Mouse (Mus musculus) CH12.LX (cell line): ENCODE data around the gene Zfp760. TPM values are rescaled to one million over a fixed set of nuclear protein-coding genes. Genes with fewer than 3 reads are reported as not detected.

Source experiments
- DNase-seq: peaks from one replicate; pipeline ENCODE4 v3.0.0-alpha.2; 2013; ENCODE audit errors: extremely low read depth
- H3K27ac ChIP-seq: 2 replicates; pipeline ENCODE4 v1.5.1; 2012; ENCODE audit warnings: low read depth, mild to moderate bottlenecking, control low read depth, moderate library complexity; ENCODE audit not compliant: insufficient read depth
- H3K27me3 ChIP-seq: replicated peaks from 2 replicates; pipeline ENCODE3; 2012; ENCODE audit warnings: inconsistent platforms
- H3K36me3 ChIP-seq, 2 experiments: replicated peaks in 1 of 2; 2 replicates each; pipeline versions ENCODE3 to v1.6.1; 2012; ENCODE audit warnings: inconsistent platforms in 1 of 2, low read length in 1 of 2, mild to moderate bottlenecking in 1 of 2, mixed read lengths in 1 of 2, moderate library complexity in 1 of 2; ENCODE audit not compliant: control insufficient read depth in 1 of 2, insufficient read depth in 1 of 2
- H3K4me1 ChIP-seq, 2 experiments: 2 replicates each; pipeline ENCODE4 v1.6.1; 2012; ENCODE audit warnings: inconsistent platforms in 1 of 2, moderate library complexity in 1 of 2; ENCODE audit not compliant: insufficient read depth in 2 of 2, control insufficient read depth in 1 of 2
- H3K4me2 ChIP-seq: 2 replicates; pipeline ENCODE4 v1.6.1; 2012; ENCODE audit warnings: low read depth, mild to moderate bottlenecking, control low read depth; ENCODE audit not compliant: poor library complexity, insufficient read depth, severe bottlenecking
- H3K4me3 ChIP-seq, 3 experiments: fragments of 150-350 bp in 1 of 3; sonication (generic) in 1 of 3; replicated peaks in 1 of 3; 2 replicates each; pipeline versions ENCODE3 to v1.5.1; 2011 to 2012; ENCODE audit warnings: low read depth in 2 of 3, low read length in 2 of 3, mild to moderate bottlenecking in 2 of 3, moderate library complexity in 2 of 3, control low read depth in 1 of 3, improper control_type of control experiment in 1 of 3, inconsistent platforms in 1 of 3, mixed read lengths in 1 of 3; ENCODE audit not compliant: poor library complexity in 1 of 3
- H3K79me2 ChIP-seq: replicated peaks from 2 replicates; pipeline ENCODE4 v1.6.1; 2012; ENCODE audit warnings: mild to moderate bottlenecking, moderate library complexity; ENCODE audit not compliant: control insufficient read depth, poor library complexity, insufficient read depth, severe bottlenecking; ENCODE audit errors: extremely low read depth
- H3K9ac ChIP-seq: 2 replicates; pipeline ENCODE4 v1.6.1; 2012; ENCODE audit warnings: low read depth, mild to moderate bottlenecking, control low read depth, moderate library complexity; ENCODE audit not compliant: insufficient read depth
- H3K9me3 ChIP-seq: replicated peaks from 2 replicates; pipeline ENCODE3; 2012; ENCODE audit warnings: low read length, inconsistent platforms, mixed read lengths
- BHLHE40 ChIP-seq: IDR thresholded peaks from 2 replicates; pipeline ENCODE4 v1.6.1; 2011; ENCODE audit warnings: mild to moderate bottlenecking, low read depth, low read length, improper control_type of control experiment
- CHD2 ChIP-seq: IDR thresholded peaks from 2 replicates; pipeline ENCODE4 v1.6.1; 2011; ENCODE audit warnings: low read length, improper control_type of control experiment
- CTCF ChIP-seq, 2 experiments: IDR thresholded peaks in 1 of 2; conservative IDR thresholded peaks in 1 of 2; 2 replicates each; pipeline ENCODE4 v1.5.1; 2011 to 2012; ENCODE audit warnings: low read depth in 2 of 2, low read length in 2 of 2, improper control_type of control experiment in 1 of 2, inconsistent platforms in 1 of 2, mild to moderate bottlenecking in 1 of 2, moderate library complexity in 1 of 2
- E2F4 ChIP-seq: IDR thresholded peaks from 2 replicates; pipeline ENCODE4 v1.6.1; 2011; ENCODE audit warnings: low read depth, low read length, improper control_type of control experiment; ENCODE audit not compliant: insufficient replicate concordance
- ELF1 ChIP-seq: IDR thresholded peaks from 2 replicates; pipeline ENCODE4 v1.6.1; 2014; ENCODE audit warnings: low read depth, mild to moderate bottlenecking, inconsistent platforms, low read length, improper control_type of control experiment
- ETS1 ChIP-seq: conservative IDR thresholded peaks from 2 replicates; pipeline ENCODE4 v1.6.1; 2012; ENCODE audit warnings: low read depth, mild to moderate bottlenecking, inconsistent platforms, low read length, improper control_type of control experiment, moderate library complexity
- GABPA ChIP-seq: IDR thresholded peaks from 2 replicates; pipeline ENCODE4 v1.6.1; 2012; ENCODE audit warnings: low read depth, low read length, improper control_type of control experiment, inconsistent platforms; ENCODE audit not compliant: insufficient replicate concordance
- HCFC1 ChIP-seq: IDR thresholded peaks from 2 replicates; pipeline ENCODE4 v1.6.1; 2012; ENCODE audit warnings: low read depth, mild to moderate bottlenecking, inconsistent platforms, low read length, improper control_type of control experiment
- IRF4 ChIP-seq: IDR thresholded peaks from 2 replicates; pipeline ENCODE4 v1.6.1; 2014; ENCODE audit warnings: low read depth, mild to moderate bottlenecking, inconsistent platforms, low read length, improper control_type of control experiment
- JUN ChIP-seq: IDR thresholded peaks from 2 replicates; pipeline ENCODE4 v1.6.1; 2011; ENCODE audit warnings: low read depth, mild to moderate bottlenecking, low read length, improper control_type of control experiment, moderate library complexity; ENCODE audit not compliant: insufficient read depth
- JUND ChIP-seq: conservative IDR thresholded peaks from 2 replicates; pipeline ENCODE4 v1.6.1; 2011; ENCODE audit warnings: low read depth, low read length, improper control_type of control experiment
- KAT2A ChIP-seq: IDR thresholded peaks from 2 replicates; pipeline ENCODE4 v1.6.1; 2012; ENCODE audit warnings: low read length, improper control_type of control experiment, inconsistent platforms; ENCODE audit not compliant: insufficient replicate concordance
- MAFK ChIP-seq: IDR thresholded peaks from 2 replicates; pipeline ENCODE4 v1.6.1; 2011; ENCODE audit warnings: low read length, improper control_type of control experiment; ENCODE audit not compliant: insufficient replicate concordance
- MAX ChIP-seq: IDR thresholded peaks from 2 replicates; pipeline ENCODE4 v1.6.1; 2011; ENCODE audit warnings: low read length, improper control_type of control experiment
- MEF2A ChIP-seq: IDR thresholded peaks from 2 replicates; pipeline ENCODE4 v1.6.1; 2014; ENCODE audit warnings: low read depth, mild to moderate bottlenecking, inconsistent platforms, low read length, improper control_type of control experiment, borderline replicate concordance
- MXI1 ChIP-seq: IDR thresholded peaks from 2 replicates; pipeline ENCODE4 v1.6.1; 2011; ENCODE audit warnings: mild to moderate bottlenecking, low read depth, low read length, improper control_type of control experiment
- MYC ChIP-seq: IDR thresholded peaks from 2 replicates; pipeline ENCODE4 v1.6.1; 2011; ENCODE audit warnings: low read depth, mild to moderate bottlenecking, improper control_type of control experiment, low read length
- NELFE ChIP-seq: IDR thresholded peaks from 2 replicates; pipeline ENCODE4 v1.6.1; 2011; ENCODE audit warnings: low read depth, low read length, improper control_type of control experiment
- PAX5 ChIP-seq: IDR thresholded peaks from 2 replicates; pipeline ENCODE4 v1.6.1; 2012; ENCODE audit warnings: low read length, inconsistent platforms, mixed read lengths
- POLR2A ChIP-seq: IDR thresholded peaks from 2 replicates; pipeline ENCODE4 v1.6.1; 2011; ENCODE audit warnings: low read depth, mild to moderate bottlenecking, improper control_type of control experiment, low read length
- POLR2AphosphoS2 ChIP-seq: IDR thresholded peaks from 2 replicates; pipeline ENCODE4 v1.6.1; 2011; ENCODE audit warnings: low read depth, low read length, improper control_type of control experiment
- RAD21 ChIP-seq: IDR thresholded peaks from 2 replicates; pipeline ENCODE4 v1.6.1; 2011; ENCODE audit warnings: low read depth, mild to moderate bottlenecking, low read length, improper control_type of control experiment, moderate library complexity
- RCOR1 ChIP-seq: conservative IDR thresholded peaks from 2 replicates; pipeline ENCODE4 v1.6.1; 2012; ENCODE audit warnings: low read depth, mild to moderate bottlenecking, inconsistent platforms, low read length, improper control_type of control experiment
- SIN3A ChIP-seq: IDR thresholded peaks from 2 replicates; pipeline ENCODE4 v1.6.1; 2012; ENCODE audit warnings: low read length, improper control_type of control experiment, inconsistent platforms
- SMC3 ChIP-seq: IDR thresholded peaks from 2 replicates; pipeline ENCODE4 v1.6.1; 2011; ENCODE audit warnings: low read depth, low read length, improper control_type of control experiment
- TBP ChIP-seq: conservative IDR thresholded peaks from 2 replicates; pipeline ENCODE4 v1.6.1; 2011; ENCODE audit warnings: low read depth, low read length, improper control_type of control experiment
- TCF12 ChIP-seq: IDR thresholded peaks from 2 replicates; pipeline ENCODE4 v1.6.1; 2014; ENCODE audit warnings: low read depth, mild to moderate bottlenecking, inconsistent platforms, low read length, improper control_type of control experiment
- UBTF ChIP-seq: IDR thresholded peaks from 2 replicates; pipeline ENCODE4 v1.6.1; 2012; ENCODE audit warnings: low read depth, mild to moderate bottlenecking, inconsistent platforms, low read length, improper control_type of control experiment, moderate library complexity
- USF1 ChIP-seq: IDR thresholded peaks from 2 replicates; pipeline ENCODE4 v1.6.1; 2014; ENCODE audit warnings: low read depth, mild to moderate bottlenecking, inconsistent platforms, low read length, improper control_type of control experiment
- ZC3H11A ChIP-seq: IDR thresholded peaks from 2 replicates; pipeline ENCODE4 v1.6.1; 2012; ENCODE audit warnings: low read depth, mild to moderate bottlenecking, inconsistent platforms, low read length, improper control_type of control experiment
- ZKSCAN1 ChIP-seq: IDR thresholded peaks from 2 replicates; pipeline ENCODE4 v1.6.1; 2012; ENCODE audit warnings: low read depth, inconsistent platforms, low read length, improper control_type of control experiment, borderline replicate concordance
- ZMIZ1 ChIP-seq: IDR thresholded peaks from 2 replicates; pipeline ENCODE4 v1.6.1; 2012; ENCODE audit warnings: low read depth, mild to moderate bottlenecking, inconsistent platforms, low read length, improper control_type of control experiment
- ZNF384 ChIP-seq: IDR thresholded peaks from 2 replicates; pipeline ENCODE4 v1.6.1; 2012; ENCODE audit warnings: low read depth, low read length, improper control_type of control experiment, inconsistent platforms
- dilution Hi-C: fragments of 300-500 bp; cut with MboI; formaldehyde crosslinking; loops from 2 replicates; pipeline ENCODE4 v1.14.3; 2020; ENCODE audit warnings: low sequenced_read_pairs; ENCODE audit not compliant: extremely low pct_unique_long_range_greater_than_20kb, extremely low pct_ligation_motif_present
- in situ Hi-C: fragments of 300-500 bp; cut with MboI; formaldehyde crosslinking; loops from 3 replicates; pipeline ENCODE4 v1.14.3; 2019; ENCODE audit warnings: low sequenced_read_pairs, low pct_ligation_motif_present, low pct_unique_long_range_greater_than_20kb, mixed read lengths
- polyA plus RNA-seq: library from polyadenylated mRNA; unstranded; fragments of >175 nt; gene quantifications from 2 replicates; pipeline ENCODE4 v1.2.1, GENCODE M21; 2012; ENCODE audit warnings: low read depth; ENCODE audit not compliant: insufficient read length
- total RNA-seq, 2 experiments: library from RNA; depleted of rRNA; stranded (reverse); fragments of 300-350 nt in 1 of 2; fragments of >200 nt in 1 of 2; gene quantifications; 2 replicates each; pipeline ENCODE4 v1.2.3; 2012 to 2014

Zfp760 gene
- total and polyA plus RNA-seq, 3 experiments = 1.2 to 3.5 (median 1.4) TPM

DNA sequence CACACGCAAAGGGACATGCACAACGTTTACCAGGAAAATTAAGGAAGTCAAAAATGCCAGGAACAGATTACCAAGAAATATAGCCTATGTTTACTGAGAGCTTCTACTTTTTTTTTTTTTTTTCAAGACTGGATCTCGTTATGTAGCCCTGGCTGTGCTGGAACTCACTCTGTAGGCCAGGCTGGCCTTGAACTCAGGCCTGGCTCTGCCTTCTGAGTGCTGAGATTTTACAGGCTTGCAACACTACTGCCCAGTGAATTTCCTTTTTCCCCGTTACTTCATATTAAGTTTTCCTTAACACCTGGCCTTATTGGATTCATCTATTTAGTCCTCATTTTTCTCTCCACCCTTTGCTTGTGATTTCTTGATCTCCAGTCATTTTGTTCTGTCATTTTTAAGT is 25.5 kb downstream of the Zfp760 start:
- in situ Hi-C loops = no loop called here
- Histone ChIP-seq H3K9me3 (no peaks in the 10 kb centered on the region), H3K9ac (peak overlapping the region; percentile 84)

DNA sequence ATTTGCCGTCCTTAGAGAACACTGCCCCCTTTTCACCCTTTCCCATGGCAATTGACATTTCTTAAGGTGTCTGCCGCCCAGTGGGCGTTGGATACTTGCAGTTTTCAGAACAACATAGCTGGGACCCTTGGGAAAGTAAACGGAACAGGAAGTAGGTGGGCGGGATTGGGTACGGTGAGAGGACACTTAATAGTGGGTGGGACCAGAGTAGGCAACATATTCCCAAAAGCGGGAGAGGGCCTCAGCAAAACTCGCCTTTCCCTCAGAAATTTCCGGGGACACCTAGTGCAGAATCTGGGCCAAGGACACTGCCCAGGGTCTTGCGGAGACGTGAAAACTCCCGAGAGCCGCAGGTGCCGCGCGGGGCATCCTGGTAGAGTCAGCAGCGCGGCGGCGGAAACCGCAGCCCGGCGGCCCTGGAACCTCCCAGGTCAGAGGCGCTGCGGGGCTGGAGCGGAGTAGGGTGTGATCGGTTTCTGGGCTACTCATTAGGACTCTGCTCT is 26.0 kb downstream of the Zfp760 start:
- Histone ChIP-seq H3K36me3 (peaks cover 3 to 8% of the 10 kb centered on the region in 2 experiments), H3K27ac (no peak overlapping the region; the same call in 1 of the 2 replicates), H3K4me3 (peak overlapping the region; percentile 58 to 90 (median 73)), H3K4me1 (peaks cover 0 to 13% of the 10 kb centered on the region in 2 experiments; a peak in 3 of 4 replicates), H3K27me3 (no peaks in the 10 kb centered on the region), H3K4me2 (peak overlapping the region; percentile 69), H3K9me3 (no peaks in the 10 kb centered on the region), H3K9ac (peak overlapping the region; percentile 84), H3K79me2 (no peaks in the 10 kb centered on the region)
- in situ Hi-C loops = no loop called here
- DNase-seq = peak; percentile 89
- dilution Hi-C loops = no loop called here
- TF ChIP-seq RCOR1 (no peak), PAX5 (no peak), RAD21 (no peak), MYC (no peak), CHD2 (0 out of 2 replicates have a peak, but pooled peaks have one; percentile 9), POLR2A (peak; percentile 77), TCF12 (peak; percentile 44), E2F4 (no peak), ZMIZ1 (no peak; the same call in 1 of the 2 replicates), POLR2AphosphoS2 (no peak), NELFE (peak; percentile 76), ZC3H11A (no peak), MXI1 (no peak), ELF1 (peak; percentile 81), SMC3 (peak; percentile 21; the same call in 1 of the 2 replicates), USF1 (no peak), TBP (0 out of 2 replicates have a peak, but pooled peaks have one; percentile 37), KAT2A (no peak), ETS1 (no peak), MAFK (no peak), ZKSCAN1 (no peak), HCFC1 (peak; percentile 72), SIN3A (peak; percentile 57; the same call in 1 of the 2 replicates), ZNF384 (no peak), IRF4 (no peak; the same call in none of the 2 replicates), MAX (no peak; the same call in 1 of the 2 replicates), JUND (no peak), GABPA (no peak), CTCF (conservative IDR thresholded peaks at IDR 0.05 in 1 of 2, IDR thresholded peaks at IDR 0.05 in 1 of 2; ENCODE audit: low read depth in 2 of 2, low read length in 2 of 2) (peak in 1 of 2 experiments; percentile 56; a peak in 2 of 4 replicates), MEF2A (0 out of 2 replicates have a peak, but pooled peaks have one; percentile 7), JUN (no peak), BHLHE40 (peak; percentile 41; the same call in 1 of the 2 replicates)

More for the DNA sequence above, 25.5 kb downstream of the Zfp760 start:
- H3K4me2 ChIP-seq = peak overlapping the region; percentile 69
- no peaks in the 10 kb centered on the region for H3K79me2 ChIP-seq
- no peak overlapping the region for H3K27ac ChIP-seq
- no peak for TF ChIP-seq UBTF
- TF ChIP-seq CHD2 = no peak
- TF ChIP-seq, all 38 proteins: peak for 0
- DNase-seq = no peak
- Histone ChIP-seq H3K27me3 (no peaks in the 10 kb centered on the region), H3K4me1 (peaks cover 0 to 13% of the 10 kb centered on the region in 2 experiments; a peak in 3 of 4 replicates), H3K36me3 (peaks cover 3 to 6% of the 10 kb centered on the region in 2 experiments), H3K4me3 (peak overlapping the region; percentile 58 to 90 (median 73))
- dilution Hi-C loops = no loop called here
